Mouse (Mus musculus): ENCODE measurements around the gene Cebpz.

GRCm38 (mm10) chr17:78885286-78886065 lies 51.4 kb downstream of the Cebpz start:
- TF ChIP-seq CTCF (IDR thresholded peaks at IDR 0.05; ENCODE audit: low read depth, low read length) (no peak), POLR2AphosphoS5 (IDR thresholded peaks at IDR 0.05; ENCODE audit: insufficient replicate concordance, low read depth, low read length) (no peak)
